Mouse (Mus musculus) embryonic facial prominence, embryonic 14.5 days (tissue): ENCODE results near the gene Mylk3. TPM values are rescaled to one million over a fixed set of nuclear protein-coding genes. Genes with fewer than 3 reads are reported as not detected.

Experiments
- ATAC-seq: fragments of 200-750 bp; cut with Nextera tagmentation; 2 replicates; pipeline ENCODE4 v1.8.0; 2017; ENCODE audit warnings: low read depth, moderate number of reproducible peaks, moderate TSS enrichment
- DNase-seq: peaks from one replicate; pipeline ENCODE4 v3.0.0-alpha.2; 2015; ENCODE audit warnings: low spot score
- H3K27ac ChIP-seq: fragments of 300-500 bp; sonication (generic); replicated peaks from 2 replicates; pipeline ENCODE4 v1.5.1; 2014; ENCODE audit warnings: low read depth, mild to moderate bottlenecking, low read length, moderate library complexity
- H3K27me3 ChIP-seq: fragments of 300-500 bp; sonication (generic); replicated peaks from 2 replicates; pipeline ENCODE4 v1.6.1; 2014; ENCODE audit warnings: low read length; ENCODE audit not compliant: control insufficient read depth, insufficient read depth
- H3K36me3 ChIP-seq: fragments of 300-500 bp; sonication (generic); 2 replicates; pipeline ENCODE4 v1.6.1; 2014; ENCODE audit warnings: low read length, mixed read lengths; ENCODE audit not compliant: control insufficient read depth, insufficient read depth
- H3K4me1 ChIP-seq: fragments of 300-500 bp; sonication (generic); 2 replicates; pipeline ENCODE4 v1.6.1; 2014; ENCODE audit warnings: antibody characterized with exemption, low read length; ENCODE audit not compliant: control insufficient read depth, insufficient read depth
- H3K4me2 ChIP-seq: fragments of 300-500 bp; sonication (generic); 2 replicates; pipeline ENCODE4 v1.6.1; 2014; ENCODE audit warnings: low read depth, mild to moderate bottlenecking, low read length, moderate library complexity, mixed read lengths
- H3K4me3 ChIP-seq: fragments of 300-500 bp; sonication (generic); 2 replicates; pipeline ENCODE4 v1.5.1; 2014; ENCODE audit warnings: low read depth, mild to moderate bottlenecking, low read length
- H3K9ac ChIP-seq: fragments of 300-500 bp; sonication (generic); 2 replicates; pipeline ENCODE4 v1.6.1; 2014; ENCODE audit warnings: low read depth, mild to moderate bottlenecking, low read length, moderate library complexity, mixed read lengths
- H3K9me3 ChIP-seq: fragments of 300-500 bp; sonication (generic); 2 replicates; pipeline ENCODE4 v1.6.1; 2016; ENCODE audit warnings: low read length; ENCODE audit not compliant: control insufficient read depth
- WGBS: fragments of 180-500 bp; shearing (Covaris S2); extraction: QIAGEN DNeasy Blood & Tissue Kit; methylation state at CpG from one replicate; pipeline ENCODE4 v1.1.7; 2014; 5-methylcytosine and 5-hydroxymethylcytosine counted together
- polyA plus RNA-seq: library from polyadenylated mRNA; unstranded; fragments of >200 nt; fragmentation: Nextera tagmentation; extraction: Ambion mirVana; gene quantifications from 2 replicates; pipeline ENCODE4 v1.2.1, GENCODE M21; 2014

Gene Mylk3
- polyA plus RNA-seq, 1 experiment from 2014 or later = 2.8 TPM

- DNase-seq (peak; percentile 12), ATAC-seq (peak; percentile 6)
- under 1% methylated on average over 30 of the region's 53 CpGs for WGBS
- H3K27me3 ChIP-seq = no peaks in the 10 kb centered on the region
- peak overlapping the region; percentile 66 for H3K4me2 ChIP-seq
- peak overlapping the region; percentile 90 for H3K9ac ChIP-seq
- H3K9me3 ChIP-seq = no peaks in the 10 kb centered on the region
- H3K4me3 ChIP-seq = peak overlapping the region; percentile 81
- H3K36me3 ChIP-seq = peaks cover 22% of the 10 kb centered on the region
- peaks cover 18% of the 10 kb centered on the region for H3K4me1 ChIP-seq
- peak overlapping the region; percentile 95 for H3K27ac ChIP-seq
Measured at GRCm38 (mm10) chr8:85298600-85299433, 87.3 kb downstream of the Mylk3 start.

GRCm38 (mm10) chr8:85286846-85287245 lies 99.3 kb downstream of the Mylk3 start:
- H3K4me3 ChIP-seq = no peak overlapping the region
- no peaks in the 10 kb centered on the region for H3K4me1 ChIP-seq
- H3K9ac ChIP-seq = no peak overlapping the region
- H3K4me2 ChIP-seq = no peak overlapping the region
- DNase-seq (no peak), ATAC-seq (no peak)
- peaks cover 74% of the 10 kb centered on the region for H3K36me3 ChIP-seq
- H3K9me3 ChIP-seq = no peaks in the 10 kb centered on the region
- no peaks in the 10 kb centered on the region for H3K27me3 ChIP-seq
- no peak overlapping the region for H3K27ac ChIP-seq
- WGBS = 92% methylated on average over 1 of the region's 1 CpGs

Other genes starting within 250 kb of the Mylk3 start
- gene Cks1brt, start 234.4 kb downstream of the Mylk3 start, polyA plus RNA-seq = not detected in 2 replicates
- 0.18 TPM in 1 of 2 replicates, not detected in the other for gene Olfr371, start 160.4 kb downstream of the Mylk3 start, polyA plus RNA-seq
- 90.7 and 92.7 TPM in 2 replicates for gene Orc6, start 86.7 kb downstream of the Mylk3 start, polyA plus RNA-seq
- gene Vps35, start 86.5 kb downstream of the Mylk3 start, polyA plus RNA-seq = 126 and 140 TPM in 2 replicates
- 50.2 and 53.4 TPM in 2 replicates for gene 4921524J17Rik, start 46.5 kb upstream of the Mylk3 start, polyA plus RNA-seq
- 33.3 and 34.0 TPM in 2 replicates for gene Gpt2, start 106.2 kb upstream of the Mylk3 start, polyA plus RNA-seq
- gene Dnaja2, start 169.0 kb upstream of the Mylk3 start, polyA plus RNA-seq = 149 and 159 TPM in 2 replicates